Mouse (Mus musculus): ENCODE measurements around the gene Pofut2.
"Not testable (repeated sequence)": the region's sequence is repeated elsewhere in the genome, so short reads cannot be mapped to it uniquely, and the experiment has no call there.

Gene Pofut2

GRCm38 (mm10) chr10:77266281-77266680, 7.3 kb downstream of the Pofut2 start:
- no peak for DNase-seq (ENCODE audit: low read depth, low spot score)

GRCm38 (mm10) chr10:77267027-77267426, 8.0 kb downstream of the Pofut2 start:
- DNase-seq (ENCODE audit: low read depth, low spot score): no peak

GRCm38 (mm10) chr10:77269129-77269528, 10.1 kb downstream of the Pofut2 start:
- DNase-seq (ENCODE audit: low read depth, low spot score): no peak

- no peak for DNase-seq (ENCODE audit: low read depth, low spot score)
Observed at GRCm38 (mm10) chr10:77272980-77273730, 14.1 kb downstream of the Pofut2 start.

- no peak for DNase-seq (ENCODE audit: low read depth, low spot score)
Observed at GRCm38 (mm10) chr10:77273798-77274197, 14.8 kb downstream of the Pofut2 start.

- not testable (repeated sequence) for DNase-seq (ENCODE audit: low read depth, low spot score)
Observed at GRCm38 (mm10) chr10:77282085-77282484, 23.1 kb downstream of the Pofut2 start.

- DNase-seq (ENCODE audit: low read depth, low spot score): peak; percentile 85
Observed at GRCm38 (mm10) chr10:77282822-77283221, 23.8 kb downstream of the Pofut2 start.

GRCm38 (mm10) chr10:77284832-77285231, 25.8 kb downstream of the Pofut2 start:
- no peak for DNase-seq (ENCODE audit: low read depth, low spot score)

- no peak for DNase-seq (ENCODE audit: low read depth, low spot score)
Observed at GRCm38 (mm10) chr10:77287626-77288025, 28.6 kb downstream of the Pofut2 start.

GRCm38 (mm10) chr10:77288639-77289195, 29.7 kb downstream of the Pofut2 start:
- DNase-seq (ENCODE audit: low read depth, low spot score): no peak

GRCm38 (mm10) chr10:77289559-77289958, 30.5 kb downstream of the Pofut2 start:
- no peak for DNase-seq (ENCODE audit: low read depth, low spot score)

- no peak for DNase-seq (ENCODE audit: low read depth, low spot score)
Observed at GRCm38 (mm10) chr10:77290624-77291366, 31.8 kb downstream of the Pofut2 start.

GRCm38 (mm10) chr10:77294691-77295090, 35.7 kb downstream of the Pofut2 start:
- no peak for DNase-seq (ENCODE audit: low read depth, low spot score)

- DNase-seq (ENCODE audit: low read depth, low spot score): no peak
Observed at GRCm38 (mm10) chr10:77298621-77299020, 39.6 kb downstream of the Pofut2 start.

- DNase-seq (ENCODE audit: low read depth, low spot score): no peak
Observed at GRCm38 (mm10) chr10:77299194-77299593, 40.2 kb downstream of the Pofut2 start.

- DNase-seq (ENCODE audit: low read depth, low spot score): no peak
Observed at GRCm38 (mm10) chr10:77300237-77300933, 41.4 kb downstream of the Pofut2 start.

GRCm38 (mm10) chr10:77300934-77301297, 41.9 kb downstream of the Pofut2 start:
- no peak for DNase-seq (ENCODE audit: low read depth, low spot score)

- no peak for DNase-seq (ENCODE audit: low read depth, low spot score)
Observed at GRCm38 (mm10) chr10:77304362-77304761, 45.3 kb downstream of the Pofut2 start.

GRCm38 (mm10) chr10:77304840-77305533, 46.0 kb downstream of the Pofut2 start:
- no peak for DNase-seq (ENCODE audit: low read depth, low spot score)

- no peak for DNase-seq (ENCODE audit: low read depth, low spot score)
Observed at GRCm38 (mm10) chr10:77305766-77306165, 46.7 kb downstream of the Pofut2 start.

GRCm38 (mm10) chr10:77308978-77309377, 50.0 kb downstream of the Pofut2 start:
- DNase-seq (ENCODE audit: low read depth, low spot score): no peak

All from 3T3-L1 (cell line).